Mouse (Mus musculus) forelimb bud, embryonic 11.5 days (tissue): ENCODE results near the gene Vmn1r160.
"Not testable (repeated sequence)": the region's sequence is repeated elsewhere in the genome, so short reads cannot be mapped to it uniquely, and the experiment has no call there.

ENCODE experiments used
- DNase-seq: peaks from one replicate; pipeline ENCODE4 v3.0.0-alpha.2; 2012; ENCODE audit warnings: low read depth, low spot score

Gene Vmn1r160

DNA sequence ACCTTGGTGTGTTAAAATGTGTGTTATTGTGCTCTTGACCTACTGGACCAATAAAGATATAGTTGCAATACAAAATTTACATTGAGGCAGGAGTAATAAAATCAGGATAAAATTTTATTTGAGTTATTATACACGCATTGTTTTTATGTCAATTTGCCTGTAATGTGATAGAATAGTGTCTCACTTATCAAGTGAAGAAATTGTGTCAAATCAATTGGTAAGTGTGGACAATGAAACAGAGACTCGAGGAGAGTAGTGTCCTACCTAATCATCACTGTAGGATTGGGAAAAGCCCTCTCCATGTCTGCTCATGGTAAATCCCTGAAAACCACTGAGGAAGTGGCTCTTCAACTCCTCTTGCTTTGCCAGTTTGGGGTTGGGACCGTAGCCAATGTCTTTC is at the start of gene Vmn1r160:
Vmn1r160 (plus strand) TSS at position 301 of the 400 bp plus-strand sequence.
- DNase-seq: not testable (repeated sequence)

DNA sequence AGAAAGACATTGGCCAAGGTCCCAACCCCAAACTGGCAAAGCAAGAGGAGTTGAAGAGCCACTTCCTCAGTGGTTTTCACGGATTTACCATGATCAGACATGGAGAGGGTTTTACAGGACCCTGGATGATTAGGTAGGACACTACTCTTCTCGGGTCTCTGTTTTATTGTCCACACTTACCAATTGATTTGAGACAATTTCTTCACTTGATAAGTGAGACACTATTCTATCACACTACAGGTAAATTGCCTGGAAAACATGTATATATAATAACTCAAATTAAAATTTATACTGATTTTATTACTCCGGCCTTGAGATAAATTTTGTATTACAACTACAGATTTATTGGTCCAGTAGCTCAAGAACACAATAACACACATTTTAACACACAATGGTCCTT is 27.5 kb upstream of the Vmn1r160 start, which contains the start of gene Vmn1r159:
Vmn1r159 (minus strand) TSS at position 101 of the 400 bp plus-strand sequence.
- DNase-seq: not testable (repeated sequence)
